Mouse (Mus musculus) midbrain, embryonic 12.5 days (tissue): Measurements from ENCODE around the gene Kif14. TPM values are rescaled to one million over a fixed set of nuclear protein-coding genes. Genes with fewer than 3 reads are reported as not detected.
"Not testable (repeated sequence)": the region's sequence is repeated elsewhere in the genome, so short reads cannot be mapped to it uniquely, and the experiment has no call there.

Experiments used
- ATAC-seq: fragments of 200-750 bp; cut with Nextera tagmentation; 2 replicates; pipeline ENCODE4 v1.8.0; 2017; ENCODE audit warnings: low read depth, moderate TSS enrichment, moderate library complexity; ENCODE audit not compliant: low FRiP score
- H3K27ac ChIP-seq: fragments of 300-500 bp; sonication (generic); replicated peaks from 2 replicates; pipeline ENCODE4 v1.5.1; 2016; ENCODE audit warnings: mild to moderate bottlenecking
- H3K27me3 ChIP-seq: fragments of 300-500 bp; sonication (generic); 2 replicates; pipeline ENCODE4 v1.6.1; 2016; ENCODE audit warnings: mild to moderate bottlenecking
- H3K36me3 ChIP-seq: fragments of 300-500 bp; sonication (generic); 2 replicates; pipeline ENCODE4 v1.6.1; 2016
- H3K4me1 ChIP-seq: fragments of 300-500 bp; sonication (generic); 2 replicates; pipeline ENCODE4 v1.6.1; 2016
- H3K4me2 ChIP-seq: fragments of 300-500 bp; sonication (generic); replicated peaks from 2 replicates; pipeline ENCODE4 v1.6.1; 2016; ENCODE audit warnings: mild to moderate bottlenecking, moderate library complexity
- H3K4me3 ChIP-seq: fragments of 300-500 bp; sonication (generic); 2 replicates; pipeline ENCODE4 v1.5.1; 2016; ENCODE audit warnings: mild to moderate bottlenecking
- H3K9ac ChIP-seq: fragments of 300-500 bp; sonication (generic); replicated peaks from 2 replicates; pipeline ENCODE4 v1.6.1; 2016; ENCODE audit warnings: mild to moderate bottlenecking, moderate library complexity
- H3K9me3 ChIP-seq: fragments of 300-500 bp; sonication (generic); 2 replicates; pipeline ENCODE4 v1.6.1; 2016; ENCODE audit warnings: mild to moderate bottlenecking
- WGBS: fragments of 180-500 bp; shearing (Covaris S2); methylation state at CpG from one replicate; pipeline ENCODE4 v1.1.7; 2016; 5-methylcytosine and 5-hydroxymethylcytosine counted together
- polyA plus RNA-seq: library from polyadenylated mRNA; unstranded; fragments of >200 nt; fragmentation: Nextera tagmentation; extraction: Ambion mirVana; gene quantifications from 2 replicates; pipeline ENCODE4 v1.2.1, GENCODE M21; 2016

The Kif14 gene
- polyA plus RNA-seq, 1 experiment from 2014 or later, result 6.8 TPM

GRCm38 (mm10) chr1:136540407-136540895, 74.3 kb downstream of the Kif14 start:
- Histone ChIP-seq H3K9ac (no peak overlapping the region), H3K9me3 (no peaks in the 10 kb centered on the region), H3K4me1 (0 out of 2 replicates have a peak, but pooled peaks cover 4% of the 10 kb centered on the region), H3K36me3 (0 out of 2 replicates have a peak, but pooled peaks cover 4% of the 10 kb centered on the region), H3K4me2 (no peak overlapping the region), H3K27me3 (no peaks in the 10 kb centered on the region), H3K27ac (no peak overlapping the region), H3K4me3 (no peak overlapping the region)
- ATAC-seq, result no peak
- 29% methylated on average over 9 of the region's 9 CpGs for WGBS

- H3K27ac ChIP-seq, result no peak overlapping the region
- 0 out of 2 replicates have a peak, but pooled peaks cover 4% of the 10 kb centered on the region for H3K36me3 ChIP-seq
- WGBS, result 76% methylated on average over 12 of the region's 12 CpGs
- no peak overlapping the region for H3K4me2 ChIP-seq
- H3K4me3 ChIP-seq, result no peak overlapping the region
- no peak for ATAC-seq
- no peaks in the 10 kb centered on the region for H3K27me3 ChIP-seq
- no peaks in the 10 kb centered on the region for H3K9me3 ChIP-seq
- H3K9ac ChIP-seq, result no peak overlapping the region
- H3K4me1 ChIP-seq, result 0 out of 2 replicates have a peak, but pooled peaks cover 4% of the 10 kb centered on the region
Observed at GRCm38 (mm10) chr1:136541618-136542376, 75.7 kb downstream of the Kif14 start.

- 52% methylated on average over 7 of the region's 7 CpGs for WGBS
- Histone ChIP-seq H3K9ac (no peak overlapping the region), H3K4me2 (no peak overlapping the region), H3K27ac (no peak overlapping the region), H3K36me3 (no peaks in the 10 kb centered on the region), H3K27me3 (no peaks in the 10 kb centered on the region), H3K4me3 (no peak overlapping the region), H3K4me1 (0 out of 2 replicates have a peak, but pooled peaks cover 4% of the 10 kb centered on the region), H3K9me3 (no peaks in the 10 kb centered on the region)
- no peak for ATAC-seq
Observed at GRCm38 (mm10) chr1:136543920-136544319, 77.8 kb downstream of the Kif14 start.

GRCm38 (mm10) chr1:136547068-136547467, 80.9 kb downstream of the Kif14 start:
- Histone ChIP-seq H3K4me2 (no peak overlapping the region), H3K9ac (no peak overlapping the region), H3K36me3 (no peaks in the 10 kb centered on the region), H3K4me3 (no peak overlapping the region), H3K4me1 (no peaks in the 10 kb centered on the region), H3K27me3 (no peaks in the 10 kb centered on the region), H3K9me3 (no peaks in the 10 kb centered on the region), H3K27ac (no peak overlapping the region)
- WGBS, result 95% methylated on average over 2 of the region's 2 CpGs
- no peak for ATAC-seq

GRCm38 (mm10) chr1:136550285-136550684, 84.1 kb downstream of the Kif14 start:
- no peaks in the 10 kb centered on the region for H3K4me1 ChIP-seq
- no peaks in the 10 kb centered on the region for H3K36me3 ChIP-seq
- WGBS, result 90% methylated on average over 6 of the region's 6 CpGs
- no peaks in the 10 kb centered on the region for H3K9me3 ChIP-seq
- ATAC-seq, result no peak
- H3K4me2 ChIP-seq, result no peak overlapping the region
- no peaks in the 10 kb centered on the region for H3K27me3 ChIP-seq
- H3K27ac ChIP-seq, result no peak overlapping the region
- no peak overlapping the region for H3K4me3 ChIP-seq
- no peak overlapping the region for H3K9ac ChIP-seq

- Histone ChIP-seq H3K4me2 (no peak overlapping the region), H3K27me3 (no peaks in the 10 kb centered on the region), H3K36me3 (no peaks in the 10 kb centered on the region), H3K4me1 (no peaks in the 10 kb centered on the region), H3K4me3 (no peak overlapping the region), H3K9ac (no peak overlapping the region), H3K27ac (no peak overlapping the region), H3K9me3 (no peaks in the 10 kb centered on the region)
- ATAC-seq, result peak; percentile 73; the same call in 1 of the 2 replicates
- WGBS, result 27% methylated on average over 16 of the region's 16 CpGs
Observed at GRCm38 (mm10) chr1:136550851-136551540, 84.9 kb downstream of the Kif14 start.

- WGBS, result 87% methylated on average over 3 of the region's 3 CpGs
Observed at GRCm38 (mm10) chr1:136554686-136555085, 88.5 kb downstream of the Kif14 start.

GRCm38 (mm10) chr1:136555892-136556291, 89.7 kb downstream of the Kif14 start:
- no peaks in the 10 kb centered on the region for H3K9me3 ChIP-seq
- H3K4me3 ChIP-seq, result no peak overlapping the region
- no peak overlapping the region for H3K9ac ChIP-seq
- no peaks in the 10 kb centered on the region for H3K27me3 ChIP-seq
- ATAC-seq, result no peak
- WGBS, result 62% methylated on average over 7 of the region's 7 CpGs
- no peak overlapping the region for H3K4me2 ChIP-seq
- H3K4me1 ChIP-seq, result no peaks in the 10 kb centered on the region
- H3K27ac ChIP-seq, result no peak overlapping the region
- no peaks in the 10 kb centered on the region for H3K36me3 ChIP-seq

More at GRCm38 (mm10) chr1:136554686-136555085, 88.5 kb downstream of the Kif14 start:
- no peak overlapping the region for H3K27ac ChIP-seq
- no peaks in the 10 kb centered on the region for H3K27me3 ChIP-seq
- H3K36me3 ChIP-seq, result no peaks in the 10 kb centered on the region
- H3K9ac ChIP-seq, result no peak overlapping the region
- ATAC-seq, result no peak
- H3K4me3 ChIP-seq, result no peak overlapping the region
- H3K9me3 ChIP-seq, result no peaks in the 10 kb centered on the region
- H3K4me1 ChIP-seq, result no peaks in the 10 kb centered on the region
- no peak overlapping the region for H3K4me2 ChIP-seq

- not testable (repeated sequence) for H3K36me3 ChIP-seq, H3K4me1 ChIP-seq, H3K4me2 ChIP-seq, H3K9me3 ChIP-seq, H3K27ac ChIP-seq, H3K4me3 ChIP-seq, H3K9ac ChIP-seq, ATAC-seq, H3K27me3 ChIP-seq
- 94% methylated on average over 2 of the region's 2 CpGs for WGBS
Observed at GRCm38 (mm10) chr1:136556643-136557042, 90.5 kb downstream of the Kif14 start.

- H3K4me1 ChIP-seq, result no peaks in the 10 kb centered on the region
- H3K36me3 ChIP-seq, result no peaks in the 10 kb centered on the region
- H3K27me3 ChIP-seq, result no peaks in the 10 kb centered on the region
- no peak overlapping the region for H3K4me3 ChIP-seq
- no peak overlapping the region for H3K4me2 ChIP-seq
- WGBS, result 88% methylated on average over 12 of the region's 12 CpGs
- no peaks in the 10 kb centered on the region for H3K9me3 ChIP-seq
- H3K9ac ChIP-seq, result no peak overlapping the region
- no peak overlapping the region for H3K27ac ChIP-seq
- no peak for ATAC-seq
Observed at GRCm38 (mm10) chr1:136557436-136557835, 91.3 kb downstream of the Kif14 start.

- WGBS, result 82% methylated on average over 5 of the region's 5 CpGs
- no peak overlapping the region for H3K4me3 ChIP-seq
- no peaks in the 10 kb centered on the region for H3K9me3 ChIP-seq
- 0 out of 2 replicates have a peak, but pooled peaks cover under 1% of the 10 kb centered on the region for H3K27me3 ChIP-seq
- no peaks in the 10 kb centered on the region for H3K36me3 ChIP-seq
- H3K4me2 ChIP-seq, result no peak overlapping the region
- H3K9ac ChIP-seq, result no peak overlapping the region
- no peak for ATAC-seq
- peaks cover 4% of the 10 kb centered on the region; the same call in 1 of the 2 replicates for H3K4me1 ChIP-seq
- no peak overlapping the region for H3K27ac ChIP-seq
Observed at GRCm38 (mm10) chr1:136558762-136559161, 92.6 kb downstream of the Kif14 start.

GRCm38 (mm10) chr1:136559284-136559683, 93.1 kb downstream of the Kif14 start:
- Histone ChIP-seq H3K9me3 (no peaks in the 10 kb centered on the region), H3K4me1 (peaks cover 4% of the 10 kb centered on the region; the same call in 1 of the 2 replicates), H3K27ac (no peak overlapping the region), H3K9ac (no peak overlapping the region), H3K36me3 (no peaks in the 10 kb centered on the region), H3K4me2 (no peak overlapping the region), H3K4me3 (no peak overlapping the region), H3K27me3 (0 out of 2 replicates have a peak, but pooled peaks cover 2% of the 10 kb centered on the region)
- no peak for ATAC-seq
- WGBS, result 69% methylated on average over 5 of the region's 5 CpGs
